Mouse (Mus musculus): ENCODE measurements around the gene Vmn2r109. TPM values are rescaled to one million over a fixed set of nuclear protein-coding genes. Genes with fewer than 3 reads are reported as not detected.

Vmn2r109 gene
- polyA plus RNA-seq (2014; fragmentation: Illumina TruSeq; extraction: RNeasy Lipid Tissue Mini Kit (QIAGEN cat#74804); ENCODE audit: insufficient read depth, low read depth, low replicate concordance), result not detected

GRCm38 (mm10) chr17:20564656-20565055 lies at the start of gene Vmn2r109:
Gene Vmn2r109, minus strand, starts transcription at chr17:20564756.

GRCm38 (mm10) chr17:20596323-20596722 lies 31.8 kb upstream of the Vmn2r109 start, which contains the start of gene Vmn2r110:
Gene Vmn2r110, minus strand, starts transcription at chr17:20596423.

GRCm38 (mm10) chr17:20497858-20498257 lies 66.7 kb downstream of the Vmn2r109 start, which contains the start of gene Vmn1r225:
Gene Vmn1r225, plus strand, starts transcription at chr17:20498158.

Other genes starting within 250 kb of the Vmn2r109 start
- not detected for gene Vmn2r107, start 219.5 kb downstream of the Vmn2r109 start, polyA plus RNA-seq (2014; fragmentation: Illumina TruSeq; extraction: RNeasy Lipid Tissue Mini Kit (QIAGEN cat#74804); ENCODE audit: insufficient read depth, low read depth, low replicate concordance)
- not detected for gene Vmn1r224, start 150.6 kb downstream of the Vmn2r109 start, polyA plus RNA-seq (2014; fragmentation: Illumina TruSeq; extraction: RNeasy Lipid Tissue Mini Kit (QIAGEN cat#74804); ENCODE audit: insufficient read depth, low read depth, low replicate concordance)
- not detected for gene Vmn2r108, start 83.4 kb downstream of the Vmn2r109 start, polyA plus RNA-seq (2014; fragmentation: Illumina TruSeq; extraction: RNeasy Lipid Tissue Mini Kit (QIAGEN cat#74804); ENCODE audit: insufficient read depth, low read depth, low replicate concordance)
- not detected for gene Vmn1r225, start 66.6 kb downstream of the Vmn2r109 start, polyA plus RNA-seq (2014; fragmentation: Illumina TruSeq; extraction: RNeasy Lipid Tissue Mini Kit (QIAGEN cat#74804); ENCODE audit: insufficient read depth, low read depth, low replicate concordance)
- gene Vmn2r110, start 31.7 kb upstream of the Vmn2r109 start, polyA plus RNA-seq (2014; fragmentation: Illumina TruSeq; extraction: RNeasy Lipid Tissue Mini Kit (QIAGEN cat#74804); ENCODE audit: insufficient read depth, low read depth, low replicate concordance), result not detected
- not detected for gene Fpr-rs3, start 60.1 kb upstream of the Vmn2r109 start, polyA plus RNA-seq (2014; fragmentation: Illumina TruSeq; extraction: RNeasy Lipid Tissue Mini Kit (QIAGEN cat#74804); ENCODE audit: insufficient read depth, low read depth, low replicate concordance)
- gene Vmn1r226, start 118.1 kb upstream of the Vmn2r109 start, polyA plus RNA-seq (2014; fragmentation: Illumina TruSeq; extraction: RNeasy Lipid Tissue Mini Kit (QIAGEN cat#74804); ENCODE audit: insufficient read depth, low read depth, low replicate concordance), result not detected
- not detected for gene Vmn1r227, start 165.1 kb upstream of the Vmn2r109 start, polyA plus RNA-seq (2014; fragmentation: Illumina TruSeq; extraction: RNeasy Lipid Tissue Mini Kit (QIAGEN cat#74804); ENCODE audit: insufficient read depth, low read depth, low replicate concordance)
- gene Vmn1r228, start 221.4 kb upstream of the Vmn2r109 start, polyA plus RNA-seq (2014; fragmentation: Illumina TruSeq; extraction: RNeasy Lipid Tissue Mini Kit (QIAGEN cat#74804); ENCODE audit: insufficient read depth, low read depth, low replicate concordance), result not detected
- not detected for gene Vmn1r229, start 246.8 kb upstream of the Vmn2r109 start, polyA plus RNA-seq (2014; fragmentation: Illumina TruSeq; extraction: RNeasy Lipid Tissue Mini Kit (QIAGEN cat#74804); ENCODE audit: insufficient read depth, low read depth, low replicate concordance)

Data from lung, adult 10 weeks (tissue).